Mouse (Mus musculus) kidney, postnatal 0 days (tissue): Measurements from ENCODE around the gene Rexo5. TPM values are rescaled to one million over a fixed set of nuclear protein-coding genes. Genes with fewer than 3 reads are reported as not detected.

ENCODE experiments used
- ATAC-seq: fragments of 200-750 bp; cut with Nextera tagmentation; replicated peaks from 2 replicates; pipeline ENCODE4 v1.8.0; 2017; ENCODE audit warnings: low read depth, moderate number of reproducible peaks, moderate TSS enrichment, moderate library complexity; ENCODE audit not compliant: low FRiP score
- DNase-seq: peaks from one replicate; pipeline ENCODE4 v3.0.0-alpha.2; 2016; ENCODE audit warnings: low spot score
- H3K27ac ChIP-seq: fragments of 300-500 bp; sonication (generic); 2 replicates; pipeline ENCODE4 v1.5.1; 2014; ENCODE audit warnings: mild to moderate bottlenecking
- H3K27me3 ChIP-seq: fragments of 300-500 bp; sonication (generic); 2 replicates; pipeline ENCODE4 v1.6.1; 2014; ENCODE audit warnings: low read length, mixed read lengths; ENCODE audit not compliant: insufficient read depth
- H3K36me3 ChIP-seq: fragments of 300-500 bp; sonication (generic); 2 replicates; pipeline ENCODE4 v1.6.1; 2014; ENCODE audit warnings: low read length, mixed read lengths; ENCODE audit not compliant: insufficient read depth
- H3K4me1 ChIP-seq: fragments of 300-500 bp; sonication (generic); replicated peaks from 2 replicates; pipeline ENCODE4 v1.6.1; 2014; ENCODE audit warnings: antibody characterized with exemption, low read length, mixed read lengths; ENCODE audit not compliant: insufficient read depth
- H3K4me2 ChIP-seq: fragments of 300-500 bp; sonication (generic); 2 replicates; pipeline ENCODE4 v1.6.1; 2014; ENCODE audit warnings: mild to moderate bottlenecking, low read length, moderate library complexity, mixed read lengths
- H3K4me3 ChIP-seq: fragments of 300-500 bp; sonication (generic); replicated peaks from 2 replicates; pipeline ENCODE4 v1.5.1; 2014; ENCODE audit warnings: low read depth, low read length
- H3K9ac ChIP-seq: fragments of 300-500 bp; sonication (generic); 2 replicates; pipeline ENCODE4 v1.6.1; 2014; ENCODE audit warnings: low read depth, low read length
- H3K9me3 ChIP-seq: fragments of 300-500 bp; sonication (generic); replicated peaks from 2 replicates; pipeline ENCODE4 v1.6.1; 2016; ENCODE audit warnings: low read length, inconsistent platforms, mixed read lengths
- CTCF ChIP-seq: IDR thresholded peaks from 2 replicates; pipeline ENCODE4 v1.5.1; 2016; ENCODE audit warnings: antibody characterized with exemption, low read depth, mild to moderate bottlenecking, moderate library complexity
- WGBS: fragments of 180-500 bp; shearing (Covaris S2); extraction: QIAGEN DNeasy Blood & Tissue Kit; methylation state at CpG from one replicate; pipeline ENCODE4 v1.1.7; 2014; 5-methylcytosine and 5-hydroxymethylcytosine counted together
- polyA plus RNA-seq: library from polyadenylated mRNA; unstranded; fragments of >200 nt; fragmentation: Nextera tagmentation; extraction: Ambion mirVana; gene quantifications from 2 replicates; pipeline ENCODE4 v1.2.1, GENCODE M21; 2015

Rexo5 gene
- polyA plus RNA-seq, 1 experiment from 2014 or later: 8.5 TPM

DNA sequence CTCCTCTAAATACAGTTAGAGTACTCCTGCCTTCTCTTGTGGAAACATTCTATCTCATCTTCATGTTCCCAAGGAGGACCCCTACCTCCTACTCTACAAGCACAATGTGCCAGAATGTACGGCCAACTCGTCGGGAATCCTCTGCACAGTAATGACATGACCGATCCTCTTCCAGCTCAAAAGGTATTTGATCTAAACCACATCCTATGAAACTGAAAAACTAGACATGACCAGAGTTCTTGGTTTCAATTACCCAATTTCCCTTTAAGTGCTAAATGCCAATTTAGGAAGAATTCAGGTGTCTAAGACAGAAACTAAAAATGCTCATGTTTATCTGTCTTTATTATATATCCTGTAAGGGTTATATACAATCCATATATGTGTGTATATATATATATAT, 78.4 kb downstream of the Rexo5 start:
- no peak for DNase-seq
- Histone ChIP-seq H3K27ac (no peak overlapping the region), H3K9me3 (no peaks in the 10 kb centered on the region), H3K4me1 (no peaks in the 10 kb centered on the region), H3K27me3 (no peaks in the 10 kb centered on the region), H3K4me3 (no peak overlapping the region), H3K4me2 (no peak overlapping the region), H3K36me3 (no peaks in the 10 kb centered on the region), H3K9ac (no peak overlapping the region)
- no peak for ATAC-seq
- no peak for TF ChIP-seq CTCF
- 93% methylated on average over 4 of the region's 4 CpGs for whole genome bisulfite sequencing

DNA sequence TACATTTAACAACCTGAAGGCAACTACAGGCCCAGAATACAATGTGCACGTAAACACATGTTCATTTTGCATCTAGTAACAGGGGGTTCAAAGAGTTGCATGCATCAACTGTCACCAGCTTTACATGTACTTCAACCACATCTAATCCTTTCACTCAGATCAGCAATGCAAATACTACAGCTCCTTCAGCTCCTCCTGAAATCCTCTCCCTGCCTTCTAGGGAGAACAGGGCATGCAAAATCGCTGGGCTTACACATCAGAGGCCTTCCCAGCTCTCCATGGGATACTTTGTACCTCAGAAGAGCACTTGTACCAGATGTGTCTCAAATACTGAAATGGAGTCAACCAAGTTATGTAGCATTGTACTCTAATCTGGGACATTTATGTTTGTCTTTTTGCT, 79.2 kb downstream of the Rexo5 start:
- H3K27ac ChIP-seq: no peak overlapping the region
- no peak overlapping the region for H3K4me3 ChIP-seq
- H3K4me2 ChIP-seq: no peak overlapping the region
- H3K9me3 ChIP-seq: no peaks in the 10 kb centered on the region
- no peak for DNase-seq
- H3K4me1 ChIP-seq: no peaks in the 10 kb centered on the region
- H3K27me3 ChIP-seq: no peaks in the 10 kb centered on the region
- H3K36me3 ChIP-seq: no peaks in the 10 kb centered on the region
- TF ChIP-seq CTCF: no peak
- ATAC-seq: no peak
- no peak overlapping the region for H3K9ac ChIP-seq
- WGBS: 69% methylated on average over 2 of the region's 2 CpGs

DNA sequence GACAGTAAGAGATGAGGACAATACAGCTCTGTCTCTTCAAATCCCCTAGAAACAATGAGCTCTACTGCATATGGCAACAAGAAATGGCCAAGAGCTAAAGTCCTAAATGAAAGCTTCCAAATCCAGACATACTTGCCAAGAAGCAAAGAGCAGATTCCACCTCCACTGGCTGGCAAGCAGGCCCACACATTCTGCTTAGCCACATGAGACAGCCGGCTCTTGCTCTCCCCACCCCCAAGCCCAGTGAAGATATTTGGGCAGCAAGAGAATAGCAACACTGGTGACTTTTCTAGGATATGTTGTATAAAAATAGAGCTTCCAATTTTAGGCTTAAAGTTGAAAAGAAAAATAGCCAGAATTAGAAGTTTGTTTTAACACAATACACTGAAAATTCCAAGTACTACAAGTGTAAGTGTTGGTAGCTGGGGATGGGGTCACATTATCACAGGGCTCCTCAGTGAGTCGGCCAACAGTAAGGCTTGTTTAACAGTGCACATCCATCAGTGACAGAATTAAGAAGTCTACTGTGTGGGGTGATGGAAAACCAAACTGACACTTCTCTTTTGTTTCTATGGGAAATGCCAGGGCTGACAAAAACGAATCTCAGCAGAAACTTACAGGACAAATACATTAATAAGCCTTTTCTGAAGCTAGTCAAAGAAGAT, 82.1 kb downstream of the Rexo5 start:
- DNase-seq (no peak), ATAC-seq (no peak)
- no peaks in the 10 kb centered on the region for H3K4me1 ChIP-seq
- H3K4me3 ChIP-seq: no peak overlapping the region
- H3K9me3 ChIP-seq: no peaks in the 10 kb centered on the region
- 44% methylated on average over 3 of the region's 3 CpGs for WGBS
- H3K4me2 ChIP-seq: no peak overlapping the region
- no peak overlapping the region for H3K27ac ChIP-seq
- no peaks in the 10 kb centered on the region for H3K36me3 ChIP-seq
- no peak for TF ChIP-seq CTCF
- H3K9ac ChIP-seq: no peak overlapping the region
- no peaks in the 10 kb centered on the region for H3K27me3 ChIP-seq

DNA sequence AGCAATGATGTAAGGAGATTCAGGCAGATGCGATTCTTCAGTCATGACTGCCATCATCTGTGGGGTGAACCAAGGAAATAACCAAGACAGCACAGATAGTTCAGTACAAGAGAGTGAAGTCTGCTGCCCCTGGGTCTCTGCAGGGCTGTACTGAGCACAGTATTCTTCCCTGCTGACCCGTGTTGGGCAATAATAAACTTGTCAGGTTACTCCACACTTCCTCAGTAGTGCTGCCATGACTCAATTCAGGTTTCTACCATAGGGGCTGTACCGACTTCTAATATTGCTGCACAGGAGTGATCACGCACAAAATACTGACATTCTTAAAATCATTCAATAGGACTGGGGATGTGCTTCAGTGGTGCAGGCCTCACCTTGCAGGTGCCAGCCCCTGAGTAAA, 85.4 kb downstream of the Rexo5 start:
- H3K27ac ChIP-seq: no peak overlapping the region
- no peak for DNase-seq
- ATAC-seq: no peak
- no peaks in the 10 kb centered on the region for H3K27me3 ChIP-seq
- no peak for TF ChIP-seq CTCF
- no peak overlapping the region for H3K9ac ChIP-seq
- H3K4me3 ChIP-seq: no peak overlapping the region
- H3K9me3 ChIP-seq: no peaks in the 10 kb centered on the region
- no peak overlapping the region for H3K4me2 ChIP-seq
- 91% methylated on average over 4 of the region's 4 CpGs for WGBS
- no peaks in the 10 kb centered on the region for H3K4me1 ChIP-seq
- no peaks in the 10 kb centered on the region for H3K36me3 ChIP-seq

- peak; percentile 9 for DNase-seq
- H3K4me2 ChIP-seq: no peak overlapping the region
- H3K9me3 ChIP-seq: no peaks in the 10 kb centered on the region
- H3K4me3 ChIP-seq: no peak overlapping the region
- no peak for TF ChIP-seq CTCF
- no peak overlapping the region for H3K9ac ChIP-seq
- H3K27ac ChIP-seq: no peak overlapping the region
- no peak for ATAC-seq
- no peaks in the 10 kb centered on the region for H3K36me3 ChIP-seq
- H3K27me3 ChIP-seq: no peaks in the 10 kb centered on the region
- H3K4me1 ChIP-seq: no peaks in the 10 kb centered on the region
- 94% methylated on average over 5 of the region's 5 CpGs for WGBS
Observed at GRCm38 (mm10) chr7:119880345-119880744, 86.5 kb downstream of the Rexo5 start.

DNA sequence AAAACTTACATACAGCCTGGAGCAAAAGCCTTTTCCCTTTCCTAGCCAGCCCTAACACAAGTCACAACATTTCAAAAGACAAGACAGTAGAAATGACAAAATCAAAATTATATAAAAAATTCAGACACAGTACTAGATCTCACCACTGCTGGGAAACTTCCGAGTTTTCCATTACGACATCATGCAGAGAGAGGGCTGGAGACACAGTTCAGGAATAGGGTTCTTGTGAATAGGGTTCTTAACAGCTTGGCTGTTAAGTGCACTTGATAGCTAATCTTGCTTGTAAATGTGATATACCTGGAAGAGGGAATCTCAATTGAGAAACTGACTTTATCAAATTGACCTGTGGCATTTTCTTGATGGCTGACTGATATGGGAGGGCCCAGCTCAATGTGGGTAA, 87.4 kb downstream of the Rexo5 start:
- ATAC-seq (no peak), DNase-seq (no peak)
- no peak for TF ChIP-seq CTCF
- H3K9ac ChIP-seq: no peak overlapping the region
- WGBS: 94% methylated on average over 2 of the region's 2 CpGs
- no peak overlapping the region for H3K4me3 ChIP-seq
- H3K9me3 ChIP-seq: no peaks in the 10 kb centered on the region
- H3K4me2 ChIP-seq: no peak overlapping the region
- H3K27ac ChIP-seq: no peak overlapping the region
- H3K36me3 ChIP-seq: no peaks in the 10 kb centered on the region
- H3K27me3 ChIP-seq: no peaks in the 10 kb centered on the region
- no peaks in the 10 kb centered on the region for H3K4me1 ChIP-seq

DNA sequence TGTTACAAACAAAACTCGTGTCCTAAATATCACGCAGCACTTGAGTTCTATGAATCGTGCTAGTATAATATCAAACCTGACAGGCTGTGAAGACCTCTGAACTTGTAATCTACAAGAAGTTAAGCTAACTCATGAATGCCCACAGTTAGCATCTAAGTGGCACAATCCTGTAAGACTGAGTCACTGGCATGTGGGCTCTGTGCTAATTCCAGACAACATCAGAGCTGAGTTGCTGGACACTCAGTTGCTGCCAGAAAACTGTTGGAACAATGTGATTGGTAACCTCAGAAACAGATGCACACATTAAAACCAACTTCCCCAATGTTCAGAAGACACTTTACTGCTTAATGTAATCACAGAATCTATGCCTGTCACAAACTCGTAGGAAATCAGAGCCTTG, 94.1 kb downstream of the Rexo5 start:
- no peak for TF ChIP-seq CTCF
- H3K9ac ChIP-seq: no peak overlapping the region
- 81% methylated on average over 4 of the region's 4 CpGs for WGBS
- H3K4me2 ChIP-seq: no peak overlapping the region
- no peak overlapping the region for H3K4me3 ChIP-seq
- no peaks in the 10 kb centered on the region for H3K4me1 ChIP-seq
- no peak overlapping the region for H3K27ac ChIP-seq
- ATAC-seq: no peak
- H3K36me3 ChIP-seq: no peaks in the 10 kb centered on the region
- DNase-seq: no peak
- H3K27me3 ChIP-seq: no peaks in the 10 kb centered on the region
- H3K9me3 ChIP-seq: no peaks in the 10 kb centered on the region
